Mouse (Mus musculus): ENCODE measurements around the gene Srgap3. TPM values are rescaled to one million over a fixed set of nuclear protein-coding genes. Genes with fewer than 3 reads are reported as not detected.

Gene Srgap3
- polyA plus RNA-seq, 1 experiment: 77.3 TPM

DNA sequence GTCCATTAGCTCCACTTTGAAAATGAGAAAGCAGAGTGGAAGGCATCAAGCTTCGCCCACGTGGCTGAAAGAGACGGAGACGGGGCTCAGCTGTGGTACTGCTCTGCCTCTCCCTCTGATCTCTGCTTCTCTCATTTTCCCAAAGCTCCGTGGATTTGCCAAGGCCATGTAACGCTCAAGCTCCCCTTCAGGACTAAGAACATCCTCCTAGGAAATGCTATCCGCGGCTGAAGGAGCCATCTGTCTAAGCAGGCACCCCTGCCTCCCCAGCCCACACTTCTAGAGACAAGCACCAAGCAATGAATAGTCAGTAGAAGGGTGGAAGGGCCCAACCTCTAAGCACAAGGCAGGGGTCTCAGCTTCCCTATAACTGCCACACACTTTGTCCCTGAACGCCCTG, 138.3 kb downstream of the Srgap3 start:
- Histone ChIP-seq H3K4me1 (ENCODE audit: control insufficient read depth, insufficient read depth, low read length) (peaks cover 10% of the 10 kb centered on the region), H3K4me3 (ENCODE audit: insufficient read depth, low read depth, low read length) (no peak overlapping the region), H3K27ac (ENCODE audit: insufficient read depth, low read depth, low read length) (peak overlapping the region; percentile 27; the same call in 1 of the 2 replicates)
- TF ChIP-seq CTCF (IDR thresholded peaks at IDR 0.05; ENCODE audit: insufficient read depth, low read depth, low read length) (no peak), POLR2A (IDR thresholded peaks at IDR 0.05; ENCODE audit: insufficient read depth, low read depth, low read length) (no peak)
- 50% methylated on average over 9 of the region's 9 CpGs for WGBS

DNA sequence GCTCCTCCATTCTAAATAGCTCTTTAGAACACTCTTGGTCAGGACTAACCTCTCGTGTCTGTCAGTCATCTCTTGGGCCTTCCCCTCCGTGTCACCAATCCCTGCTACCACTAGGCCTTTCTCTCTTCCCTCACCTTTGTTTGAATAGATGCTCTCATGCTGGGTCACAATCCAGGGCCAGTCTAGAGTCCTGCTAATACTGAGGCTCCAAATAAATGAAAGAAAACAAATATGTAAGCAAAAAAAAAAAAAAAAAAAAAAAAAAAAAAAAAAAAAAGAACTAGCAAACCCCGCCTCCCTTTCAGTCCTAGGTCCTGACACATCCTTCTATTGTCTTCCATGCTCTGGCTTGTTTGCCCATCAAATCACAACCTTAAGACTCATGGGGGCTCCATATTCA, 145.1 kb downstream of the Srgap3 start:
- TF ChIP-seq CTCF (IDR thresholded peaks at IDR 0.05; ENCODE audit: insufficient read depth, low read depth, low read length) (no peak), POLR2A (IDR thresholded peaks at IDR 0.05; ENCODE audit: insufficient read depth, low read depth, low read length) (no peak)
- Histone ChIP-seq H3K4me3 (ENCODE audit: insufficient read depth, low read depth, low read length) (no peak overlapping the region), H3K27ac (ENCODE audit: insufficient read depth, low read depth, low read length) (no peak overlapping the region), H3K4me1 (ENCODE audit: control insufficient read depth, insufficient read depth, low read length) (peaks cover 3% of the 10 kb centered on the region; the same call in 1 of the 2 replicates)
- WGBS: 86% methylated on average over 3 of the region's 3 CpGs

DNA sequence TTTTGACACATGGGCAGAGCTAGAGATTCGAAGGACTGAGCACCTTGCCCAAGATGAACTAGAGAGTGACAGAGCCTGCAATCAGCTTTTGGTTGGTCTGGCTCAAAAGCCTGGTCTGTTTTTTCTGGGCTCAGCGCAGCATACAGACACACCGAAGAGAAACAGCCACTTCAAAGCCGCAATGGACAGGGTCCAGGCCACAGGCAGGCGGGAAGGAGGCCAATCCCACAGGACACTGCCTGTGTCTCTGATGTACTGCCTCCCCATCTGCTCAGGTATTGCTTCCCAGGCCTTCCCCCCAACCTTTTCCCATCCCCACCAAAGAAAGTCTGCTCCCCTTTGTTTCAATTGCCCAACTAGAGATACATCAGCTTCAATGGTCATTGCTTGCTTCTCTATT, 148.7 kb downstream of the Srgap3 start:
- no peak overlapping the region for H3K4me3 ChIP-seq (ENCODE audit: insufficient read depth, low read depth, low read length)
- H3K4me1 ChIP-seq (ENCODE audit: control insufficient read depth, insufficient read depth, low read length): peaks cover 3% of the 10 kb centered on the region; the same call in 1 of the 2 replicates
- TF ChIP-seq CTCF (IDR thresholded peaks at IDR 0.05; ENCODE audit: insufficient read depth, low read depth, low read length) (no peak), POLR2A (IDR thresholded peaks at IDR 0.05; ENCODE audit: insufficient read depth, low read depth, low read length) (no peak)
- WGBS: 61% methylated on average over 5 of the region's 5 CpGs
- H3K27ac ChIP-seq (ENCODE audit: insufficient read depth, low read depth, low read length): no peak overlapping the region

DNA sequence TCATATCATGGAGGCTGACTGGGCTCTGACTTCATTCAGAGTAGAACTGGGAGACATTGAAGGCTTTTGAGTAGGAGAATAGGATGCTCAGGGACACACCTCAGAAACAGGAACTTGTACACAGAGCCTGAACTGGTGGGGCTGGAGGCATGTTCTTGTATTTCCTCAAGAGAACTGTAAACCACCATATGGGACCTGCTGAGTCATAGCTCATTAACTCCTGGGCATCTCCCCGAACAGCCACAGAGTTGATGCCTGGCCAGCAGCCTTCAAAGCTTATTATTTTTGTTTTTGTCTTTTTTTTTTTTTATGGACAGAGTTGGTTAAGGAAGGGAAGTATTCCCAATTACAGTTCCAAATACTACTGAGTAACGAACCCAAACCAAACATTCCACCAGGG, 150.5 kb downstream of the Srgap3 start:
- 41% methylated on average over 2 of the region's 2 CpGs for WGBS
- Histone ChIP-seq H3K4me3 (ENCODE audit: insufficient read depth, low read depth, low read length) (no peak overlapping the region), H3K4me1 (ENCODE audit: control insufficient read depth, insufficient read depth, low read length) (peaks cover 3% of the 10 kb centered on the region; the same call in 1 of the 2 replicates), H3K27ac (ENCODE audit: insufficient read depth, low read depth, low read length) (no peak overlapping the region)
- no peak for TF ChIP-seq CTCF (IDR thresholded peaks at IDR 0.05; ENCODE audit: insufficient read depth, low read depth, low read length)
- TF ChIP-seq POLR2A (IDR thresholded peaks at IDR 0.05; ENCODE audit: insufficient read depth, low read depth, low read length): no peak

DNA sequence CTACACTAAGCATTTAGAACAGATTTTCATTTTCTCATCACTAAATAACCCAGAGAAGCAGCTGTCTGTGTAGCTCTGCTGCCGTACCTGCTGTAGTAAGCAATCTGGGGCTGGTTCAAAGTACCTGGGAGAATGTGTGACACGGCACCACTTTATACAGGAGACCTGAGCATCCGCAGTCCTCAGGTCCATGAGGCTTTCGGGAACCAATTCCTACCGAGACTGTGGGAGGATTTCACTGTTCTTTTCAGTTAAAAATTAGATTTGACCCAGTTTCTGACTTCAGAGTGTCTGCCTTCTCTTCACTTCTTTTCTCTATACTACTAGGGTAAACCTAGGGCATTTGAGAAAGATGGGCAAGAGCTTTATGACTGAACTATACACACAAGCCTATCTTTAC, 153.2 kb downstream of the Srgap3 start:
- TF ChIP-seq CTCF (IDR thresholded peaks at IDR 0.05; ENCODE audit: insufficient read depth, low read depth, low read length) (no peak), POLR2A (IDR thresholded peaks at IDR 0.05; ENCODE audit: insufficient read depth, low read depth, low read length) (no peak)
- H3K4me1 ChIP-seq (ENCODE audit: control insufficient read depth, insufficient read depth, low read length): peaks cover 12% of the 10 kb centered on the region
- WGBS: 83% methylated on average over 5 of the region's 5 CpGs
- no peak overlapping the region for H3K27ac ChIP-seq (ENCODE audit: insufficient read depth, low read depth, low read length)
- H3K4me3 ChIP-seq (ENCODE audit: insufficient read depth, low read depth, low read length): no peak overlapping the region

DNA sequence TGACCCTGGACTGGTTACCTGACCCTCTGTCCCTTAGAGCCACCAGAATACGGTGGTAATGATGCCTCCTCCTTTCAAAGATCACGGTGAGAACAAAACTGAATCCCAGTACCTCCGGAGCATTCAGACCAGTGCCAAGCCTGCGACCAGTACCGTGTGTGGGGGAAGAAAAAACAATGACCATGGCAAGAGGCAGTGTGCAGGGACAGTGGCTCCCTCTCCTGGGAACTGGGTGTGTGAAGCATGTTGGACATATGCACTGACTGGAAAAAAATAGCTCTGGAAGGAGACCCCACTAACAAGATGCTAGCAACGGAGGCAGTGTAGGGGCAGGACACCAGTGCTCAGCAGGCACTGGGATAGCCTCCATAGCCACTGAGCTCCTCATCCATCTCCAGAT, 157.2 kb downstream of the Srgap3 start:
- Histone ChIP-seq H3K27ac (ENCODE audit: insufficient read depth, low read depth, low read length) (0 out of 2 replicates have a peak overlapping the region, but pooled peaks have one; percentile 2), H3K4me1 (ENCODE audit: control insufficient read depth, insufficient read depth, low read length) (peaks cover 14% of the 10 kb centered on the region), H3K4me3 (ENCODE audit: insufficient read depth, low read depth, low read length) (no peak overlapping the region)
- WGBS: 30% methylated on average over 6 of the region's 6 CpGs
- TF ChIP-seq CTCF (IDR thresholded peaks at IDR 0.05; ENCODE audit: insufficient read depth, low read depth, low read length) (no peak), POLR2A (IDR thresholded peaks at IDR 0.05; ENCODE audit: insufficient read depth, low read depth, low read length) (no peak)

DNA sequence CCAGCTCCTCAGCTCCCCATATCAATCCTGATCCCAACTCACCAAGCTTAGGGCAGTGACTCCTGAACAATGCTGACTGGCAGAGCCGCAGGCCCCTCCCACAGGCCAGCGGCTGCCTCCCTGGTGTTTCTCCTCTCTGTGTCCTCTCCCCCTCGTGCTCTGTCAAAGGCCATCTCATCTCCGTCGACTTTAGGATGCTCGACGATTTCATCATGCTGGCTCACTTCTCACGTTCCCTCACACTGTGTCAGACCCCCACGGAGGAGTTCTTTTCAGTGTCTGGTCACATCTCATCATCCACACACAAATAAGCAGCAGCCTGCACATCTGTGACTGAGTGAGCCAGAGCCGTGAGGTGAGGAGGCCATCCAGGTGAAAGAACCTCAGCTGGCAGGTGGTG, 158.4 kb downstream of the Srgap3 start:
- TF ChIP-seq CTCF (IDR thresholded peaks at IDR 0.05; ENCODE audit: insufficient read depth, low read depth, low read length) (peak; percentile 11; the same call in 1 of the 2 replicates), POLR2A (IDR thresholded peaks at IDR 0.05; ENCODE audit: insufficient read depth, low read depth, low read length) (no peak)
- Histone ChIP-seq H3K4me3 (ENCODE audit: insufficient read depth, low read depth, low read length) (no peak overlapping the region), H3K27ac (ENCODE audit: insufficient read depth, low read depth, low read length) (no peak overlapping the region), H3K4me1 (ENCODE audit: control insufficient read depth, insufficient read depth, low read length) (peaks cover 14% of the 10 kb centered on the region)
- WGBS: 40% methylated on average over 10 of the region's 10 CpGs

DNA sequence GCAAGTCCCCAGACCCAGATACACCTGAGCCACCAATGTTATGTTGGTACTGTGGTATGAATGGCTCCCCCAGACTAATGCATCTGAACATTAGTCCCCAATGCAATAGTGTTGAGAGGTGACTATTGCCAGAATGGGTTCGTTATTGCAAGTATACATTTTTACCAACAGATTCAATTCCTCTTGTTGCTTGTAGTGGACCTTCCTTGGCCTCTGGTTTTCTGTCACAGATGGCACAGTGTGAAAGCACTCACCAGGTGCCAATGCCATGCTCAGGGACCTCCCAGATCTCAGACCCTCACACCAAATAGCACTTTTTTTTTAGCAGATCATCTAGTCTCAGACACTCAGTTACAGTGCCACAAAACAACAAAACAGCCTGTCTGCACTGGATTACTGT, 158.9 kb downstream of the Srgap3 start:
- Histone ChIP-seq H3K4me3 (ENCODE audit: insufficient read depth, low read depth, low read length) (no peak overlapping the region), H3K4me1 (ENCODE audit: control insufficient read depth, insufficient read depth, low read length) (peaks cover 14% of the 10 kb centered on the region), H3K27ac (ENCODE audit: insufficient read depth, low read depth, low read length) (no peak overlapping the region)
- 96% methylated on average over 1 of the region's 1 CpGs for WGBS
- TF ChIP-seq POLR2A (IDR thresholded peaks at IDR 0.05; ENCODE audit: insufficient read depth, low read depth, low read length) (no peak), CTCF (IDR thresholded peaks at IDR 0.05; ENCODE audit: insufficient read depth, low read depth, low read length) (no peak)

DNA sequence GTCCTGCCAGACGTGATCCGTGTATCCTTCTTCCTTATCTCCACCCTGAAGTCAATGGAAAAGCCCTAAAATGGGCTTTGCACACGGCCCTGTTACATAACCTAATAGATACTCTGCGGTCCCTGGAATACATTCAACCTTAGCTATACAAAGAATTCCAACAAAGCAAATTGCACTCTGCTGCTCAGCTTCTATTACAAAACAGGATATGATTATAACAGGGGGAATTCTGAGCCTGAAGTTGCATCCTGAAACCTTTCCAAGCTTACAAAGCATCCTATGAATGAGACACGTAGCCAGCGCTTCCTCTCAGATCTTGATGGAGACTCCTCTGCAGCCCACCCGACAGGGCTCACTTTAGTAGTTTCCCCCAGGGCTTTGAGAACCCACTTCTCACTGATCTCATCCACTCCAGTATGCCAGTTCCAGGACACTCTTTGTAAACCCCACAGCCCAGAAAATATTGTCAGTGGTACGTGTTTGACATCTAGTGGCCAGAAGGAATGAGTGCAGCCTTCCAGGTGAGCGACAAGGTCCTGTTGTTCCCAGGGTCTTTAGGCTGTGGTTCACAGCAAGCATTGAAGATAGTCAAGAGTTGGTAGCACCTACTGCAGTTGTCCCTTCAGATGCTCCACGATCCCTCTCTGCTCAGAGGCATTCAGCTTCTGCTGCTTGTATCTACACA, 165.5 kb downstream of the Srgap3 start:
- TF ChIP-seq CTCF (IDR thresholded peaks at IDR 0.05; ENCODE audit: insufficient read depth, low read depth, low read length): no peak
- TF ChIP-seq POLR2A (IDR thresholded peaks at IDR 0.05; ENCODE audit: insufficient read depth, low read depth, low read length): no peak
- Histone ChIP-seq H3K27ac (ENCODE audit: insufficient read depth, low read depth, low read length) (peak overlapping the region; percentile 86), H3K4me1 (ENCODE audit: control insufficient read depth, insufficient read depth, low read length) (peaks cover 16% of the 10 kb centered on the region), H3K4me3 (ENCODE audit: insufficient read depth, low read depth, low read length) (no peak overlapping the region)
- WGBS: 40% methylated on average over 10 of the region's 10 CpGs
